Mouse (Mus musculus) mesoderm, embryonic 11.5 days (tissue): ENCODE data around the gene Syne4.
A peak's percentile ranks its signal among the peaks of the same experiment; 100 is the strongest.

ENCODE experiments used
- DNase-seq: peaks from one replicate; pipeline ENCODE4 v3.0.0-alpha.2; 2012; ENCODE audit warnings: low read depth, low spot score

Gene Syne4

DNA sequence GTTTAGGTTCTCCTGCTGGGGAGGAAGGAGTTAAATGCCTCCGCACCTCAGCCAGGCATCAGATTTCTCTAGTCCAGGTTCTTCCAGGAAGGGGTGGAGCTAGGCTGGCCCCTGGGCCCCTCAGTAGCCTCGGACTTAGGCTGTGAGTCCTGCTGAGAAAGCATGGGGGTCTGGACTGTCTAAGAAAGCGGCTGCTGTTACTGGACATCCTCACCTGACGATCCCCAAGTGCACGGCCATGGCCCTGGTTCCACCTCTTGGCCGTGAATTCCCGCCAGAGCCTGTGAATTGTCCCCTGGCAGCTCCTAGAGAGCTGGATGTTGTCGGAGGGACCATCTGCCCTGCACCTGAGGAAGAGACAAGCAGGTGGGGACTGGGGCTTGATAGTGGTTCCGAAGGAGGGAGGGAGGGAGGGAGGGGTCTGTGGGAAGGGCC is at the start of gene Syne4:
TSS of gene Syne4 (plus strand) at position 87 of the 435 bp plus-strand sequence.
- DNase-seq, result peak; percentile 58

DNA sequence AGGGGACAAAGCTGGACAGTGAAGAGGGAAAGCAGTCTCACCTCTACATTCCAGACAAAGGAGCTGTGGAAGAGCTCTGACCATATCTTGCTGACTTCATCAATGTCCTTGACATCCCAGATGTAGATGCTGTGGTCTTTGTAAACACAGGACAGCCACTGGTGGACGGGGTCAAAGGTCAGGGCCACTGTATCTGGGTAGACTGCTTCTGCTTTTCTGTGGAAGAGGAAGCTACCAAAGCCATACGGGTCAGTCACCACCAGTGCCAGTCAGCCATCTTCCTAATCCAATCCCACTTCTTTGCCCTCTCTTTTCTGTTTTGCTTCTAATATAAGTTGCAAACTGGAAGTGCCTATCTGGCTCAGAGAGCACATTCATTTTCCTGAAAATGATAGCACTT is 49.6 kb upstream of the Syne4 start:
- no peak for DNase-seq

DNA sequence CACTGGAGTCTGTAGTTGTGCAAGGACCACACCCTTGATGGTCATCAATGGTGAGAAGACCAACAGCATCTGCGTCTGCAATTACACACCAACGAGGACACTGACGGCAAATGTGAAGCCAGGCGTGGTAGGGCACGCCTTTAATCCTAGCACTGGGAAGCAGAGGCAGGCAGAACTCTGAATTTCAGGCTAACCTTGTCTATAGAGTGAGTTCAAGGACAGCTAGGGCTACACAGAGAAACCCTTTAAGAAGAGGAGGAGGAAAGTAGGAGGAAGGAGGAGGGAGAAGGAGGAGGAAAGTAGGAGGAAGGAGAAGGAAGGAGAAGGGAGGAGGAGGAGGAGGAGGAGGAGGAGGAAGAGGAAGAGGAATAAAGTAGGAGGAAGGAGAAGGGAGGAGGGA is 49.1 kb upstream of the Syne4 start:
- no peak for DNase-seq

DNA sequence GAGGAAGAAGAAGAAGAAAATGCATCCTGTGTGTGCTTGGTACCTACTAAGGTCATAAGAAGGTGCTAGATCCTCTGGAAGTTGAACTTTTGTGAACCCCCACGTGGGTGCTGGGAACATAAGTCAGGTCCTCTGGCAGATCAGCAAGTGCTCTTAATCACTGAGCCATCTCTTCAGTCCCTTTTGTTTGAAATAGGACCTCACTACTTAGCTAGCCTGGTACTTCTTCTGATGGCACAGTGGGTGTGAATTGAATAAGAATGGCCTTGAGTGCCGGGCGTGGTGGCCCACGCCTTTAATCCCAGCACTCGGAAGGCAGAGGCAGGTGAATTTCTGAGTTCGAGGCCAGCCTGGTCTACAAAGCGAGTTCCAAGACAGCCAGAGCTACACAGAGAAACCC is 48.7 kb upstream of the Syne4 start:
- no peak for DNase-seq

DNA sequence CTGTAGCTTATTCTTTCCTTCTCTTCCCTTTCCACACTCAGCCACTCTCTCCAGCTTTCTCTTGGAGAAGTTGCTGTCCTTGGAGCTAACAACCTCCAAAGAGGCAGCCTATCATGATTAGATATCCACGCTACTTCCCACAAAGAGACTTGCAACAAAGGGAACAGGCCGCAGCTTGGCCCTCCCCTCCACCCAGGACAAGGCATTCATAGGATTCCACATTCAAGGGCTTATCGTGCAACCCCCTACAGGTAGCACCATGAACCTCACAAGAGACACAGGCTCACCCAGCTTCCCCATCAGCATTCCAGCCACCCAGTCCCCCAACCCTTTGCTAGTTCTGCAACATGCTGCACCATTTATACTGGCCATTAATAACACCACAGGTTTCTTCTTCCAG is 47.8 kb upstream of the Syne4 start:
- no peak for DNase-seq

DNA sequence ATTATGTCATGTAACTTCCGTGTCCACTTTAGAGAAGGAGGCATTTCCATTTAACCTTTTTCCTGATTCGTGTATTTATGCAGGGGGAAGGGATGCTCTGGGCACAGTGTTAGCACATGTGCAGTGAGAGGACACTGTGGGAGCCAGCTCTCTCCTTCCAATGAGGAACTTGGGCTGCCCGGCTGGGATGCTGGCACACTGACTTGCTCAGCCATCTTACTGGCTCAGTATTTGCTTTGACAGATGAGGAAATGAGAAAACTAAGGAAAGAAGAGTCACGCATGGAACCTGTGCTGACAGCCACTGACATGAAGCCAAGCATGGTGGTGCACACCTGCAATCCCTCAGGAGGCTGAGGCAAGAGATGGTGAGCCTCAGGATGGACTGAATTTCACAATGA is 45.0 kb upstream of the Syne4 start:
- DNase-seq, result no peak

DNA sequence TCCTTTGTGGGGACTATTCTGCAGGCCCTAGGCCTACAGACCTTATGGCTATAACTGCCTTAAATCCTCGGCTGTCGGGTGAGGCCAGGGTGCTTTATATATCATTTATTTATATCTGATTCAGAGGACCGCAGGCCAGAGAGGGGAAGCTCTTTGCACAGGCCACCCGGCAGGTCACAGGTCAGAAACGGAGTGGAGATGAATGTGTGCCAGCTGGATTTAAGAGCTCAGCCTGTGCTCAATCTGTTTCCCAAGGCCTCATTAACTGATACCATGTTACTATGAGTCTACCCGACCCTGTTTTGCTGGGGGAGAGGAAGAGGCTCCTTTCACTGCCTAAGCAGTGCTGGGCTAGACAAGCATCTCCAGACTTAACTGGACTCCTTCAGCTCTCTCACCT is 40.2 kb upstream of the Syne4 start:
- no peak for DNase-seq

DNA sequence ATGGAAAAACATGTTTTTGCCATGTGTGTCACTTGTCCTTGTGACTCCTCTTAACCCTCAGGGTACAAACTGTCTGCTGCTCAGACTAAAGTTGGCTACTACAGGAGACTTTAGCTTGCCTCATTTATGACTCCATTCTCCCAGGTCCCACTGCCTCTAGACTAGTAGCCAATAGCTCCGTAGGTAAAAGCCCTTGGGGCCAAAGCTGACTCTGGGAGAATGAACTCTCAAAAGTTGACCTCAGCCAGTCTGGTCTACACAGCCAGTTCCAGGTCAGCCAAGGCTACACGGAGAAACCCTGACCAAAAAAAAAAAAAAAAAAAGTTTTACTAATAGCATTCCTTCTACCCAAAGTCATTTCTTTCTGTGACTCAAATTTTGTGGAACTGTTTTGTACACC is 35.7 kb upstream of the Syne4 start:
- DNase-seq, result no peak

DNA sequence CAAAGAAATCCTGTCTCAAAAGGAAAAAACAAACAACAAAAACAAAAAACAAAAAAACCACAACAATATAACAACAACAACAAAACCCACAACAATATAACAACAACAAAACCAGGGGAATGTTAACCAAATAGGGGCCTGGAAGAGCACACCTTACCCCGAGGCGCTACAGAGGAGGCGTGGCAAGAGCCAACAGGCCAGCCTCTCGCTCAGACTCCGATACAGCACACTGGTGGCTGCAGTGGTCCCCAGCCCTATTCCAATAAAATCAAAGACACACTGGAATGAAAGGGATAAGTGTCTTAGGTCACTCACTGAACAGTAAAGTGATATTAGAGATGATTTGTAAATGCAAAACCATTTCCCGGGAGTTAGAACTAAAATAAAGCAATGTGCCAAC is 35.1 kb upstream of the Syne4 start:
- no peak for DNase-seq

DNA sequence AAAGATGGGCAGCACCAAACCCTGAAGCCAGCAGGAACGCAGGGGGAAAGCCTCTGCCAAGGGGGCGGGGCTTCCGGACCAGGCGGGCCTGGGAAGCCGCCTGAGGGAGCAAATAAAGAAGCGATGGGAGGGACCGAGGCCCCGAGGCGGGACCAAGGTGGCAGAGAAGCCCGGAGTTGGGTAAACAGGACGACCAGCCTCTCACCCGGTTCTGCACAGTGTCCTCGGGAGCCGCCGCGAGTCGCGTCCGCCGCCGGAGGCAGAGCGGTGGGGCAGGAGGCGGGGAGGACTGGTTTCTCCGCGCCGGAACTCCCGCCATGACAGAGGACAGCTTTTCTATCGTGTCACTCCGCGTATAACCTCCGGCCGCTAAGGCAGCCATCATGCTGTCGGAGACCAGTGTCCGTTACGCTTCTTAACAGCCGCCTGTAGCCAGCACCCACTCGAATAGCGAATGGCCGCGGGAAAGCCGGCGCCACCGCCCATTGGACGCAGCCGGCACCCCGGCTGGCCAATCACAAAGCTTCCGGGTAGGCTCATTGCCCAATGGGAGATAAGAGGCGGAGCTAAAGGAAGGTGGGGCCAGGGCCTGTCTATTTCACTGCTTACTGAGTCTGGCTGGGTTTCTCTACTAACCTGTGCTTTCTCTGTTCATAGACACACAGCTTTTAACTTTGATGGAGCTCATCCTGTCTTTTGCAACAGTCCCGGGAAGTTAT is 34.5 kb upstream of the Syne4 start, which contains the start of the genes Thap8 and Wdr62:
TSS of gene Thap8 (plus strand) at position 144 of the 719 bp plus-strand sequence.
TSS of gene Wdr62 (minus strand) at position 469 of the 719 bp plus-strand sequence.
- peak; percentile 96 for DNase-seq

DNA sequence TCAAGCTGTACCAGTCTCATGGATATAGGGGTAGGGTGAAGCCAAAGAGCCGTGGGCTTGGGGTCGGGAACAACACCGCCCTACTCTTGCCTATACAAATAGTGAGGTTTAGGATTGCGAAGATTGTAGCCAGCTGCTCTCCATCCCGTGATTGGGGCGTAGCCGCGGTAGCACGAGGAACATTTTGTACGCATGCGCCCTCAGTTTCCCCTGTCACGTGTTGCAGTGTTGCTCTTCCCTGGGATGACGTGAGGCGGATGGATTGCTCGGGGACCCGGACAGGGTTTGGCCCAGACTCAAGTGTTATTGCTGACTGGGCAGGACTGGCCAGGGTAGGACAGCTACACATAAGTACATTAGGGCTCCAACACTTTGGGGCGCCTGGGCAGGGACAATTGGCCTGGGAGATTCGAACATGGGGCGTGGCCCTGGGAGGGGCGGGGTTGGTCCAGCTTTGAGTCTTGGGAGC is 33.9 kb upstream of the Syne4 start:
- peak; percentile 93 for DNase-seq

DNA sequence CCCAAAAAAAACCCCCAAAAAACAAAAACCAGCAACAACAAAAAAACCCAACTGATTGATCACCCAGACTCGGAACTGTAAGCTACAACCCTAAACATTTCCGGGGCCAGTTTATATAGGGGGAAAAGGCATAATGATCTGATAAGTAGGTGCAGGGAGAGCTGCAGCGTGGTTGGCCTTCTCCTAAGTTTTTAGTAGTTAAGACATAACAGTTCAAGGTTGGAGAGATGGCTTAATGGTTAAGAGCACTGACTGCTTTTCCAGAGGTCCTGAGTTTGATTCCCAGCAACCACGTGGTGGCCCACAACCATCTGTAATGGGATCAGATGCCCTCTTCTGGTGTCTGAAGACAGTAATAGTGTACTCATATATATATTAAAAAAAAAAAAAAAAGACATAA is 33.1 kb upstream of the Syne4 start:
- no peak for DNase-seq

DNA sequence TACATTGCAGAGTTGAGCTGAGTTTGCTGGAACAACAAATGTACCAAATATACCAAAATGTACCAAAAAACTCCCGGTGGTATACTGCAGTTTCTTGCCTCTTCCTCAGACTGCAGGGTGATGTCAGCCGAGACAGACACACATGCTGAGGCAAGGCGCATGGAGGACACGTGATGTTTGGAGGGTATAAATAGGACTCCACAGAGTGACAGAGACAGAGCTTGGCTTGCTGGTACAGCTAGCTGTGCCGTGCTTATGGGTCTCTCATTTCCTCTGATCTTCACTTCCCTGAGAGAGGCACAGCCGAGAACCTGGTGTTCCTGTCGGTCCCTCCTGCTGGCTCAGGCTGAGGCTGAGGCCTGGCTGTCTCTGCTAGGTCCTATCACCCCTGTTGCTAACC is 31.9 kb upstream of the Syne4 start:
- no peak for DNase-seq

DNA sequence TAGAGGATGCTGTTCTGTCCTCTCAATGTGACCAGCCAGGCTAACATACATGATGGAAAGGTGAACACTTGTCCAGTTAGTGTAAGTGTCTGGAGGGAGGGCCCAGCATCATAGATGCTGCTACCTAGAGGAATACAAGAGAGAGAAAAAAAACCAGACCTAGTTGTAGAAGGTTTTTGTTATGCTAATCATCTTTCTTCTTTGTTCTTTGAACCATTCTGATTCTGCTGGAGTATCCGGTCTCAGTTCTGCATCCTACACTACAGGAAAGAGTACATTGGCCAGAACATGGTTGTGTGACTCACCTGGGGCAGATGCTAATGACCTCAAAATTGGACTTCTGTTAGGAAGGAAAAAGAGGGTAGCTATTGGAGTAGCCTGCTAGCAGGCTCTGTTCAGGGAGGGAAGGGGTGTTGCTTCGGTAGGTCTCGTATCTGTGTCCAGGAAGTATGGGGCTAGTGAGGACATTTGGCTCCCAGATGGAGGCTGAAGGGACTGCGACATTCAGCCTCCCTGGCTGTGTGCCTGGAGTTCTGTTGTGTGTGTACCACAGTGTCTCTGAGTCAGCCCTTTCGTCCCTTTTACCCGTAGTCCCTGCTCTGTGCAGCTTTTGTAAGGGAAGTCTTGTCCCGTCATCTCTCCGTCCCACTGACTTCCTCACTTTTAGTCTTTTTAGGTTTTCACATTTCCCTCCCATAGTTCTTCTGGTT is 27.8 kb upstream of the Syne4 start:
- DNase-seq, result no peak

DNA sequence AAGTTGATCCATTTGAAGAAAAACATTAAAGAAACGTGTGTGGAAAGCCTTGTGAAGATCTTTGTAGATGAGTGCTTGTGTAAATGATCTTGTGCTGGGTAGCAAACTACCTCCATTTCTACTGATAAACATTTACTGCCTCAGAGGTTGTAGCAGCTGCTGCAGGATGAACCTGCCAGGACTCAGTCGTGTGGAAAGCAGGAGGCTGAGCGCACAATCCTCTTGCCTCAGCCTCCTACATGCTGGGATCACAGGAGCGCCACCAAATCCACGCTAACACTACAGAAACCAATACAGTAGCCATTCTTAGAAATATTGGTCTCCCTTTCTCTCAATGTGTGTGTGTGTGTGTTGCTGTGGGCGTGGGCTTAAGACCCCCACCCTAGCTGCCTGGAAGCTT is 26.6 kb upstream of the Syne4 start:
- DNase-seq, result no peak

DNA sequence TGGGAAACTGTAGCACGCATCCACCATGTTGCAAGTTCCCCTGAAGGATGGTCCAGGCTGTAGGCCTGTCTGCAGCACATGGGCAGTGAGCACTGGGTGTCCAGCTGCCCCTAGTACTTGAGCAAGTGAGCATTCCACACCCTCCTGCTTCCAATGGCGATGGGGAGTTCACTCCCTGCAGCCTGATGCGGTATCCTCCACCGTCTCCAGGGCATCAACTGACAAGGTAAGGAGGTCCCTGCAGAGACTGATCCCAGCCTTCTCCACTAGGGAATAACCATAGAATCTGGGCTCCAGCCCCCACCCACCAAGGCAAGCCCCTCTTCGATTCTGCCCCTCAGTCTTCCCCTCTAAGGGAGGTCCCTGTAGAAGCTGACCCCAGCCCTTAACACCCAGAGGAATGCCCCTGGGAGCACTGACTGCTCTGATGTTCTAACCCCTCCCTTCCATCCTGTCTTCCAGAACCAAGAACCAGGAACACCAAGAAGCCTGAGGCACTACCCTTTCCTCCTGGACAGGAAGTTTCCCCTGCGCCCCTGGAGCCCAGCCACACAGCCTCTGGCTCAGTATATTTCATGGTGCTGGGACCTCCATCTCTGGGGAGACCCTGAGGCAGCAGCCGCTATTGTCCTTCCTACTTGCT is 25.4 kb upstream of the Syne4 start:
- no peak for DNase-seq

DNA sequence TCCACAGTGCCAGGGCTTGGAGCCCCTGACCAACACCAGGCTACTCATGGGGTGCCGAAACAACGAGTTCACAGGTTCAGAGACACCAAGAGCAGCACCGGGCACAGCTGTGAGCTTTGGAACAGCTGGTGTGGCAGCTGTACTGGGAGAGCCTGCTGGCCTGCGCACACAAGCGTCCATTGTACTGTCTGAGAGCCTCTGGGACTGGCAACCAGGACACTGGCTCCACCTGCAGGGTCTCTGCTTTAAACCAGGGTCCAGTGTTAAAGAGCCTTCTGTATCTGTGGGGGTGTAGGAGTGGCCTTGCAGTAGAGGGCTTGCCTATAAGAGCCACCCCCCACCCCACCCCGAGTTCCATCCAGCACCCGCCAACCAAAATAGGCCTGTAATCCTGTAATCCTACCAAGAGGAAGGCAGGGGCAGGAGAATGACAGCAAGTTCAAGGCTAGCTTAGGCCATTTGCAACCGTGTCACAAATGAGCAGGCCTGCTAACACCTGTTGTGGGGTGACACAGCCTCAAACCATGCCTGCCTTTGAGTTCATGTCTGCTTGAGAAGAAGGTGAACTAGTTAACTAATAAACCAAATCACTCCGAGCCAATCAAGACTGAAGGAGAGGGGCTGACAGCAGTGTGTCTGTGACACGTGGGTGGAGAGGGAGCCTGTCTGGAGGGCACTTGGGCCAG is 24.8 kb upstream of the Syne4 start:
- peak; percentile 49 for DNase-seq

DNA sequence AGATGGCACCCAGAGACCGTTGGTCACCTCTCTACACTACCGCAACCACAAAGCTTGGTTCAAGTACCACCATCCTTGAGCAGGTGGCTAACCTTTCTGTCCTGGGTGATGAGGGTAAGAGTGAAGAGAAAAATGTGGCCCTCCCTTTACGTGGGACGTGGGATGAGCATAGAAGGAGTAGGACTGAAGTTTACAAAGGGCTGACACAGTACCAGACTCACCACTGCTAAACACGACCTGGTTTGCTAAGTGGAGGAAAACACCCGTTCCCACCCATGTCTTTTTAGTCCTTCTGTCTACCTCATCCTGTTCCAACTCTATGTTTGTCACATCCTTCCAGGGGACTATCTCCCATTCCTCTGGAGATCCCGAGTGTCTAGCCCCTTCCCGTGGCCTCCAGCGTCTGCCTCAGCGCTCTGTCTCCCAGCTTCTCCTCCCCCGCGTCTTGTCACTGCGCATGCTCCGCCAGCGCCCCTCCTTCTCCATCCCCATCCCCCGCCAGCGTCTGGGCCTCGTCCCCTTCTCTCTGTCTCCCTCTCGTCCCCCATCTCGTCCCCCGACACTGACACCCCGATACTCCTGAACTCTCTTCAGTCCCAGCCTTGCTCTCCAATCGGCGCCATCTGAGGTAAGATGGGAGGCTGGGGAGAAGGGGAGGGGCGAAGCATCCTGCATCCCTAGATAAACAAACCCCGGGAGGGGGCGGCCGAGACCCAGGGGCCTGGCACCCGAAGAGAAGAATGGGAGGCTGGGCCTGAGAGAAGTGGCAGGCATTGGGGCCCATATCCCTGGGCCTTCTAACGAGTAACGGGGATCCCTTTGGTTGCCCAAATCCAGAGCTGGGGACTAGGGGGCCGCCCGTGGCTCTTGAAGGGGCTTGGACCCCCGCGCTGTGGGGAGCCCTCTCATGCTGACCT is 23.1 kb upstream of the Syne4 start, which contains the start of gene Clip3:
TSS of gene Clip3 (plus strand) at position 514 of the 917 bp plus-strand sequence.
- peak; percentile 87 for DNase-seq

DNA sequence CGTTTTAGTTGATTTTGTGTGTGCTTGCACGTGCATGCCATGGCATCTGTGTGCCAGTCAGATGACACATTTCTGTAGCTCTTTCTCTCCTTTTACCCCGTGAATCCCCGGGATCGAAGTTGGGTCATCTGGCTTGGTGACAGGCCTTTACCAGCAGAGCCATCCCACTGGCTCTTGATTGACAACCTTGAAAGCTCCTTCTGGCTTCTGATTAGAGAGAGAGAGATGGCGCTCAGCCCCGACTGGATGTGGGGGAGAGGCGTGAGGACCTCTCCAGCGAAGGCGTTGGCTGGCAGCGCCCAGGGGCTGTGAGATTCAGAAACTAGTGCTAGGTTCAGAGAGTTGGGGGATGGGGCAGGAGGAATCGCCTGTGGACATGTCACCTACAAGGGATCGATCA is 20.8 kb upstream of the Syne4 start:
- no peak for DNase-seq

DNA sequence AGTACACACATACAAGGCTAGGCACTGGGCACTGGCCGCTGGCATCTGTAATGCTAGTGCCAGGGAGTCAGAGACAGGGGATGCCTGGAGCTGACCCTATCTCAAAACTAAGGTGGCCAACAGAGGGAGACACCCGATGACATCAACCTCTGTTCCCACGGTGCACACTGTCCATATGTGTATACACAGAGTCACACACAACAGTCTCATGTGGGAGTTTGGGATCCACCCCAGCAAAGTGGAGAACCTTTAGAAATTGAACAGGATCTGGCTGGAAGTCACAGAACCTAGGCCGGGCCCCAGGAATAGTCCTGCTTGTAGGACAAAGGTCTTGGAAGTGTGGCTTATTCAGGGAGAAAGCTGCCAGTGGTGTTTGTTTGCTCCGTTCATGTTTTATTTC is 20.3 kb upstream of the Syne4 start:
- DNase-seq, result no peak

DNA sequence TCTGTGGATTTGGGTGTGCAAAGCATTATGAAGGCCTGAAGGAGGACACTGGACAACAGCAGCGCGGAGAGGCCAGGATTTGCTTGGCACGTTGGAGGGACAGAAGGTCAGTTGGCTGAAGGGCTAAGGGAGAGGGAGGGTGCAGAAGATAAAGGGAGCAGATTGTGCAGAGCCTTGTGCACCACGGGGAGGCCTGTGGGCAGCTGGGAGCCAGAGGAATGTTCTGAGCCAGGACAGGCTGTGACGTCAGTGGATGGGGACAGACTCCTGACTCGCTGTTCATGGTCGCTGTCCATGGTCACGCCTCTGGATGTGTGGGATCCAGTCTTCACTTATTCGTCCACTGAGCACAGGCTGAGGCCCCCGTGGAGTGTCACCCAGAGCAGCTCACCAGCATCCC is 19.5 kb upstream of the Syne4 start:
- DNase-seq, result no peak
